Comparison of ENCODE assay signal across 12 mouse cellular contexts in the genomic region with DNA sequence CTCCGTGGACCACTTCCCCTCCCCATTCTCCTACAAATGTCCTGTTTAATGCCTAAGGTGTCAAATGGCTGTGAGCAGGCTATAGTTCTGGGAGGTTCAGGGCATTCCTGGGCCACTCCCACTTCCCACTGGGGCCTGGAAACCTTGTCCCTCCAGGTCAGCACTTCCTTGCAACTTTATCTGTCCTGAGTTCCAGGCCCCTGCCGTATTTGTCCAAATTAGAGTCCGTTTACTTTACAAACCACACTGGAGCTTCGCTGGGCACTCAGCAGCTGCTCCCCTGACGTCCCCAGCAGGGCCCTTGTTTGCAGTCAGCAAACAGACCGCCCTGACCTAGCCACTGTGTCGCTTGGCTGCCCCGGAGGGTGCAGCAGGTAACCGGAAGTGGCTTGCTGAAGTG. TPM values are rescaled to one million over a fixed set of nuclear protein-coding genes. Genes with fewer than 3 reads are reported as not detected.
DNase-seq lines count a peak whose midpoint lies in the region; ATAC-seq lines count a peak whose summit lies in the region.
"Had no signal": no experiment of that assay in that cellular context is flagged by ENCODE, and none has a peak within 500 bp of the region (broad histone marks: within the 10 kb centered on the region; RNA-seq: fewer than 3 reads in every experiment).

No protein-coding gene starts in this region.

- H3K27me3 ChIP-seq in heart, embryonic 13.5 days (replicated peaks): peaks cover 36% of the 10 kb centered on the region
- peaks cover 17% of the 10 kb centered on the region; the same call in 1 of the 2 replicates for H3K27me3 ChIP-seq in heart, embryonic 12.5 days (replicated peaks)
- peaks cover 4% of the 10 kb centered on the region; the same call in 1 of the 2 replicates for H3K27me3 ChIP-seq in liver, embryonic 12.5 days (replicated peaks)
- peaks cover 5% of the 10 kb centered on the region; the same call in 1 of the 2 replicates for H3K27me3 ChIP-seq in midbrain, embryonic 14.5 days (ENCODE audit: control insufficient read depth, insufficient read depth, low read length)

- H3K4me1 ChIP-seq in heart, embryonic 13.5 days: no peaks in the 10 kb centered on the region
- peaks cover 4% of the 10 kb centered on the region; the same call in 1 of the 2 replicates for H3K4me1 ChIP-seq in heart, embryonic 12.5 days (replicated peaks)
- H3K4me1 ChIP-seq in liver, embryonic 12.5 days: peaks cover 11% of the 10 kb centered on the region
- no peaks in the 10 kb centered on the region for H3K4me1 ChIP-seq in midbrain, embryonic 14.5 days (ENCODE audit: control insufficient read depth, insufficient read depth, low read length)
- H3K4me1 ChIP-seq: embryonic facial prominence, embryonic 13.5 days had no signal

- H3K9me3 ChIP-seq in heart, embryonic 13.5 days: no peaks in the 10 kb centered on the region
- no peaks in the 10 kb centered on the region for H3K9me3 ChIP-seq in heart, embryonic 12.5 days (replicated peaks)
- no peaks in the 10 kb centered on the region for H3K9me3 ChIP-seq in liver, embryonic 12.5 days (replicated peaks)
- H3K9me3 ChIP-seq in midbrain, embryonic 14.5 days (ENCODE audit: control insufficient read depth, low read length): no peaks in the 10 kb centered on the region
- H3K9me3 ChIP-seq: embryonic facial prominence, embryonic 13.5 days had no signal

- no peak overlapping the region for H3K27ac ChIP-seq in heart, embryonic 13.5 days (replicated peaks)
- no peak overlapping the region for H3K27ac ChIP-seq in heart, embryonic 12.5 days (ENCODE audit: poor library complexity, severe bottlenecking)
- H3K27ac ChIP-seq in liver, embryonic 12.5 days: 0 out of 2 replicates have a peak overlapping the region, but pooled peaks have one; percentile 16
- H3K27ac ChIP-seq in midbrain, embryonic 14.5 days (replicated peaks; ENCODE audit: low read depth, low read length): no peak overlapping the region
- H3K27ac ChIP-seq: embryonic facial prominence, embryonic 13.5 days had no signal

- no peak overlapping the region for H3K4me3 ChIP-seq in heart, embryonic 13.5 days
- H3K4me3 ChIP-seq in heart, embryonic 12.5 days: no peak overlapping the region
- no peak overlapping the region for H3K4me3 ChIP-seq in liver, embryonic 12.5 days
- no peak overlapping the region for H3K4me3 ChIP-seq in midbrain, embryonic 14.5 days (replicated peaks; ENCODE audit: low read depth, low read length)
- H3K4me3 ChIP-seq: embryonic facial prominence, embryonic 13.5 days had no signal

- ATAC-seq in heart, embryonic 13.5 days (ENCODE audit: extremely low read depth, insufficient number of reproducible peaks, low FRiP score, low TSS enrichment): no peak
- ATAC-seq in heart, embryonic 12.5 days (ENCODE audit: insufficient number of reproducible peaks, low FRiP score): no peak
- peak; percentile 53 for ATAC-seq in liver, embryonic 12.5 days
- ATAC-seq in megakaryocyte, adult 5-6 weeks (ENCODE audit: poor library complexity, severe bottlenecking): peak; percentile 29; the same call in 1 of the 2 replicates
- ATAC-seq in midbrain, embryonic 14.5 days (ENCODE audit: low FRiP score, low TSS enrichment): no peak
- ATAC-seq: forebrain, embryonic 16.5 days; inflammation-experienced regulatory T-cells, adult 6 months had no signal

- 9% methylated on average over 9 of the region's 9 CpGs for WGBS in heart, embryonic 13.5 days
- WGBS in heart, embryonic 12.5 days: 11% methylated on average over 9 of the region's 9 CpGs
- whole genome bisulfite sequencing in liver, embryonic 12.5 days (ENCODE audit: insufficient replicate concordance): 15% methylated on average over 9 of the region's 9 CpGs
- 19% methylated on average over 9 of the region's 9 CpGs for WGBS in midbrain, embryonic 14.5 days

- DNase-seq in R1 (ENCODE audit: low read depth, low spot score): peak; percentile 90
- DNase-seq in ovary, postnatal 10 days (ENCODE audit: low spot score): no peak
- DNase-seq in midbrain, embryonic 14.5 days: no peak
- no peak for DNase-seq in adrenal gland, adult 2 months

- H3K9ac ChIP-seq in heart, embryonic 13.5 days: 0 out of 2 replicates have a peak overlapping the region, but pooled peaks have one; percentile 5
- no peak overlapping the region for H3K9ac ChIP-seq in heart, embryonic 12.5 days
- H3K9ac ChIP-seq in liver, embryonic 12.5 days: no peak overlapping the region
- no peak overlapping the region for H3K9ac ChIP-seq in midbrain, embryonic 14.5 days (replicated peaks; ENCODE audit: low read length)
- H3K9ac ChIP-seq: embryonic facial prominence, embryonic 13.5 days had no signal

- H3K36me3 ChIP-seq in heart, embryonic 13.5 days: no peaks in the 10 kb centered on the region
- no peaks in the 10 kb centered on the region for H3K36me3 ChIP-seq in heart, embryonic 12.5 days
- H3K36me3 ChIP-seq in liver, embryonic 12.5 days: no peaks in the 10 kb centered on the region
- no peaks in the 10 kb centered on the region for H3K36me3 ChIP-seq in midbrain, embryonic 14.5 days (ENCODE audit: control insufficient read depth, insufficient read depth, low read length)
- H3K36me3 ChIP-seq: embryonic facial prominence, embryonic 13.5 days had no signal

- no peak overlapping the region for H3K4me2 ChIP-seq in heart, embryonic 13.5 days
- H3K4me2 ChIP-seq in heart, embryonic 12.5 days: no peak overlapping the region
- H3K4me2 ChIP-seq in liver, embryonic 12.5 days: no peak overlapping the region
- H3K4me2 ChIP-seq in midbrain, embryonic 14.5 days (ENCODE audit: low read length): no peak overlapping the region
- H3K4me2 ChIP-seq: embryonic facial prominence, embryonic 13.5 days; heart, embryonic 11.5 days had no signal

RNA-seq across cellular contexts. Expression of gene Gtf3a, which starts 36.3 kb away (rescaled TPM):
- 79.2 and 84.9 TPM in 2 replicates for polyA plus RNA-seq in heart, embryonic 13.5 days (2015; fragmentation: Nextera tagmentation; extraction: Ambion mirVana)
- polyA plus RNA-seq in heart, embryonic 12.5 days (2016; fragmentation: Nextera tagmentation; extraction: Ambion mirVana): 82.3 and 85.5 TPM in 2 replicates
- 95.1 and 95.7 TPM in 2 replicates for polyA plus RNA-seq in liver, embryonic 12.5 days (2016; fragmentation: Nextera tagmentation; extraction: Ambion mirVana)
- total RNA-seq in megakaryocyte, adult 5-6 weeks (2015): 67.9 and 73.6 TPM in 2 replicates
- 93.2 and 95.0 TPM in 2 replicates for total RNA-seq in megakaryocyte, adult 5-6 weeks (2017)
- polyA plus RNA-seq in midbrain, embryonic 14.5 days (2014; fragmentation: Nextera tagmentation; extraction: Ambion mirVana): 102 and 110 TPM in 2 replicates
- total RNA-seq in adrenal gland, adult 2 months (2021): 10 to 100 TPM; 30.1 to 30.4 TPM
- polyA plus RNA-seq in adrenal gland, adult 2 months (2012; rRNA removed): 47.9 and 51.0 TPM in 2 replicates

RNA-seq across cellular contexts. Expression of gene Mtif3, which starts 51.4 kb away (rescaled TPM):
- polyA plus RNA-seq in heart, embryonic 13.5 days (2015; fragmentation: Nextera tagmentation; extraction: Ambion mirVana): 20.5 and 22.7 TPM in 2 replicates
- 17.1 and 23.3 TPM in 2 replicates for polyA plus RNA-seq in heart, embryonic 12.5 days (2016; fragmentation: Nextera tagmentation; extraction: Ambion mirVana)
- 14.9 and 16.5 TPM in 2 replicates for polyA plus RNA-seq in liver, embryonic 12.5 days (2016; fragmentation: Nextera tagmentation; extraction: Ambion mirVana)
- 7.1 and 8.9 TPM in 2 replicates for total RNA-seq in megakaryocyte, adult 5-6 weeks (2015)
- total RNA-seq in megakaryocyte, adult 5-6 weeks (2017): 30.7 and 37.1 TPM in 2 replicates
- 30.0 and 32.3 TPM in 2 replicates for polyA plus RNA-seq in midbrain, embryonic 14.5 days (2014; fragmentation: Nextera tagmentation; extraction: Ambion mirVana)
- 10 to 100 TPM; 29.0 to 39.8 TPM for total RNA-seq in adrenal gland, adult 2 months (2021)
- 8.6 and 9.5 TPM in 2 replicates for polyA plus RNA-seq in adrenal gland, adult 2 months (2012; rRNA removed)

Comparison
In these comparisons a context has a peak if more than half of its experiments do, and no peak if none do; other contexts are left out.
1. ATAC-seq: peak in liver, embryonic 12.5 days (single experiment) and megakaryocyte, adult 5-6 weeks (single experiment); none in heart, embryonic 13.5 days (single experiment), heart, embryonic 12.5 days (single experiment) and midbrain, embryonic 14.5 days (single experiment).